Mouse (Mus musculus) megakaryocyte, adult 5-6 weeks (primary cell): ENCODE data around the gene Kcng1. TPM values are rescaled to one million over a fixed set of nuclear protein-coding genes. Genes with fewer than 3 reads are reported as not detected.

Experiments used
- ATAC-seq: 2 replicates; pipeline ENCODE4 v1.8.0; 2016; ENCODE audit warnings: mild to moderate bottlenecking, inconsistent platforms; ENCODE audit not compliant: poor library complexity, severe bottlenecking
- total RNA-seq, 2 experiments: library from RNA; stranded (forward) in 1 of 2; stranded (reverse) in 1 of 2; fragments of 153-499, 151-499 nt in 1 of 2; fragments of 221-1000, 200-1000 nt in 1 of 2; gene quantifications; 2 replicates each; pipeline versions ENCODE4 v1.2.3 to v1.2.4; 2015 to 2017

Gene Kcng1
- total RNA-seq, 2 experiments from 2014 or later, result 0.69 TPM; not detected in 1

- no peak for ATAC-seq
Measured at GRCm38 (mm10) chr2:168268033-168268432, 13.5 kb downstream of the Kcng1 start.

GRCm38 (mm10) chr2:168260900-168261299, 20.6 kb downstream of the Kcng1 start:
- no peak for ATAC-seq

GRCm38 (mm10) chr2:168260124-168260523, 21.4 kb downstream of the Kcng1 start:
- ATAC-seq, result peak; percentile 66

- no peak for ATAC-seq
Measured at GRCm38 (mm10) chr2:168259046-168259445, 22.5 kb downstream of the Kcng1 start.

GRCm38 (mm10) chr2:168257188-168257587, 24.3 kb downstream of the Kcng1 start:
- ATAC-seq, result no peak

GRCm38 (mm10) chr2:168256506-168256905, 25.0 kb downstream of the Kcng1 start:
- ATAC-seq, result no peak

- ATAC-seq, result no peak
Measured at GRCm38 (mm10) chr2:168253822-168254221, 27.7 kb downstream of the Kcng1 start.

- 0 out of 2 replicates have a peak, but pooled peaks have one; percentile 29 for ATAC-seq
Measured at GRCm38 (mm10) chr2:168252639-168253292, 28.8 kb downstream of the Kcng1 start.

GRCm38 (mm10) chr2:168250270-168250669, 31.3 kb downstream of the Kcng1 start:
- peak; percentile 89 for ATAC-seq

GRCm38 (mm10) chr2:168248856-168249245, 32.7 kb downstream of the Kcng1 start:
- ATAC-seq, result peak; percentile 80

- no peak for ATAC-seq
Measured at GRCm38 (mm10) chr2:168248167-168248855, 33.2 kb downstream of the Kcng1 start.

GRCm38 (mm10) chr2:168245571-168245970, 36.0 kb downstream of the Kcng1 start:
- ATAC-seq, result no peak

GRCm38 (mm10) chr2:168243278-168243677, 38.3 kb downstream of the Kcng1 start:
- ATAC-seq, result no peak

GRCm38 (mm10) chr2:168242841-168243240, 38.7 kb downstream of the Kcng1 start:
- no peak for ATAC-seq

- no peak for ATAC-seq
Measured at GRCm38 (mm10) chr2:168238335-168238734, 43.2 kb downstream of the Kcng1 start.

- no peak for ATAC-seq
Measured at GRCm38 (mm10) chr2:168233286-168233685, 48.2 kb downstream of the Kcng1 start.

- ATAC-seq, result no peak
Measured at GRCm38 (mm10) chr2:168231471-168231829, 50.1 kb downstream of the Kcng1 start.

GRCm38 (mm10) chr2:168230773-168231470, 50.6 kb downstream of the Kcng1 start:
- ATAC-seq, result peak; percentile 19

GRCm38 (mm10) chr2:168230026-168230728, 51.4 kb downstream of the Kcng1 start, which contains the start of the genes Gm20716, Dpm1 and Mocs3:
Gene Gm20716, minus strand, starts transcription at chr2:168230364.
Gene Dpm1, minus strand, starts transcription at chr2:168230591.
Gene Mocs3, plus strand, starts transcription at chr2:168230622.
- ATAC-seq, result peak; percentile 86

- peak; percentile 56 for ATAC-seq
Measured at GRCm38 (mm10) chr2:168229116-168230025, 52.2 kb downstream of the Kcng1 start.
